Mouse (Mus musculus) cerebellum, adult 18-20 months (tissue): ENCODE results near the gene Tgif1.

ENCODE experiments used
- DNase-seq, 2 experiments: peaks; one replicate each; pipeline ENCODE4 v3.0.0; 2021

Tgif1 gene

GRCm38 (mm10) chr17:70853436-70853905 lies at the start of gene Tgif1:
Gene Tgif1 (minus strand): TSS chr17:70853546.
- DNase-seq = no peak

- no peak for DNase-seq
These were observed 47.3 kb upstream of the Tgif1 start for GRCm38 (mm10) chr17:70900660-70901059.

- DNase-seq = no peak
These were observed 46.3 kb upstream of the Tgif1 start for GRCm38 (mm10) chr17:70899642-70900041.

GRCm38 (mm10) chr17:70894867-70895266 lies 41.5 kb upstream of the Tgif1 start:
- DNase-seq = peak; percentile 82 to 85

- DNase-seq = no peak
These were observed 39.8 kb upstream of the Tgif1 start for GRCm38 (mm10) chr17:70893151-70893550.

- no peak for DNase-seq
These were observed 39.1 kb upstream of the Tgif1 start for GRCm38 (mm10) chr17:70892288-70893096.

- no peak for DNase-seq
These were observed 37.2 kb upstream of the Tgif1 start for GRCm38 (mm10) chr17:70890571-70890970.

GRCm38 (mm10) chr17:70888657-70889056 lies 35.3 kb upstream of the Tgif1 start:
- DNase-seq = no peak

- no peak for DNase-seq
These were observed 34.5 kb upstream of the Tgif1 start for GRCm38 (mm10) chr17:70887848-70888247.

GRCm38 (mm10) chr17:70886641-70887391 lies 33.5 kb upstream of the Tgif1 start:
- DNase-seq = no peak

GRCm38 (mm10) chr17:70885868-70886267 lies 32.5 kb upstream of the Tgif1 start:
- DNase-seq = no peak

- DNase-seq = no peak
These were observed 28.6 kb upstream of the Tgif1 start for GRCm38 (mm10) chr17:70881934-70882333.

GRCm38 (mm10) chr17:70881194-70881593 lies 27.8 kb upstream of the Tgif1 start:
- DNase-seq = no peak

- no peak for DNase-seq
These were observed 24.9 kb upstream of the Tgif1 start for GRCm38 (mm10) chr17:70878237-70878636.

GRCm38 (mm10) chr17:70873778-70874124 lies 20.4 kb upstream of the Tgif1 start:
- no peak for DNase-seq

GRCm38 (mm10) chr17:70872936-70873777 lies 19.8 kb upstream of the Tgif1 start:
- no peak for DNase-seq

GRCm38 (mm10) chr17:70872094-70872929 lies 19.0 kb upstream of the Tgif1 start:
- DNase-seq = no peak

GRCm38 (mm10) chr17:70871676-70872075 lies 18.3 kb upstream of the Tgif1 start:
- no peak for DNase-seq

GRCm38 (mm10) chr17:70870581-70870980 lies 17.2 kb upstream of the Tgif1 start:
- DNase-seq = no peak

- DNase-seq = no peak
These were observed 15.4 kb upstream of the Tgif1 start for GRCm38 (mm10) chr17:70868577-70869229.

- DNase-seq = no peak
These were observed 13.3 kb upstream of the Tgif1 start for GRCm38 (mm10) chr17:70866538-70867114.
